Mouse (Mus musculus) urinary bladder, postnatal 25 days (tissue): Measurements from ENCODE around the gene Myl6b.
A peak's percentile ranks its signal among the peaks of the same experiment; 100 is the strongest.

ENCODE experiments used
- DNase-seq: peaks from one replicate; pipeline ENCODE4 v3.0.0; 2022; ENCODE audit warnings: low spot score

The Myl6b gene

DNA sequence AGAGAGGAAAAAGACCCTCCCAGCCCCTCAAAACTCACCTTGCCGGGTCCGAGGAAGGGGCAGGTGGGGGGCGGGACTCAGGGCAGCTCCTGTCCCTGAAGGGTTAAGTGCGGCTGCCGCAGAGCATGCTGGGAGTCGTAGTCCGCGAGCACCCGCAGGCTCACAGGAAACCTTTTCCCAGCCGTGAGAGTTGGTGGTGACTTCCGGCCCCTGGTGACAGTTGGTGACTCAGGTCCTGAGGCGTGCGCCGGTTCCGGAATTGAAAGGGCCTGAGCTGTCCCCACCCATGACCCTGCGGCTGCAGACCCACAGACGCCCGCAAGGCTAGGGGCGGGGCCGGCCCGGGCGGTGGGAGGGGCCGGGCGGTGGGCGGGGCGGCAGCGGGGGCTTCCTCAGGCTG is at the start of gene Myl6b:
Myl6b (minus strand) TSS at position 96 of the 400 bp plus-strand sequence.
- peak; percentile 87 for DNase-seq

DNA sequence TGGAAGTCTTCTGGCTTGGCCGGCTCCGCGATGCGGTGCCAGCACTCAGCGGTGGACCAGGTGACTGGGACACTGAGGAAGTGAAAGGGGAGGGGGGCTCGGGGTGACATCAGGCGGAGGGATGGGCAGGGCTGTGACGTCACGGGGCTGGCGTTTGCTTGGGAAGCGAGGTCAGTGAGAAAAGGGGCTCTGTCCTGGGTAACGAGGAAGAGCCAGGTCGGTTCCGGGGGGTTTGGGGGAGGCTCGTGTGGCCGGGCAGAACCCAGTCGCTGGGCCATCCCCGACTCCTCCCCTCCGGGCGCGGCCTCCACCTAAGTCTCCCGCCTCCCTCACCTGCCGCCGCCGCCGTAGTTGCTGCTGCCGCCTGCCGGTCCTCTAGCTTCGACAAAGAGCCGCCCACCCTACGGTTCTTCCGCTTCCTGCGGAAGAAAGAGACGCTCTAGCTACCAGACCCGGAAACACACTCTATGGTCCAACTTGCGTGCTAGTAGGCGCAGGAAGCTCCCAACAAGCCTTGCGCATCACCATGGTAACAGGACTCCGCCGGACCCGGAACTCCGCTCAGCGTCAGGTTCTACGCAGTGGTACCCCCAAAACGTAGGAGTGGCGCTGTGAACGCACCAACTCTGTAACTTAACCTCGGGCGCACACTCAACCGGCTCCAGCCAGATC is 49.0 kb upstream of the Myl6b start, which contains the start of gene Zc3h10:
Zc3h10 (minus strand) TSS at position 414 of the 672 bp plus-strand sequence.
- peak; percentile 82 for DNase-seq

DNA sequence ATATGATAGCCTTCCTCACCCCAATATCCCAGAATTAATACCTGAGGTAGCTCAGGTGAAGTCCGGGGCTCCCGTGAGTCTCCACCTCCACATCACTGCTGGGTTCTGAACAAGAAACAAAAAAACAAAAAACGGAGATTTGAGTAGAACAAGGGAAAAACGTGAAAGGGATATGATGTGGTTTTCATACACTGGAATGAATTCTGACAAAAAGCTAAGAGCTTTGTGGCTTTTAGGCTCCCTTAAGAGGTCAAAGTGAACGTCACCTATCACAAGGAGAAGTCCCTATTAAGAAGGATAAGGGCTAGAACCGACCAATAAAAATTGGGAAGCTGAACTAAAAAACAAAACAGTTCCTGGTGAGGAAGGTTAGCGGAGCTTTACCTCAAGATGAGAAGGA is 48.3 kb upstream of the Myl6b start:
- DNase-seq: no peak

DNA sequence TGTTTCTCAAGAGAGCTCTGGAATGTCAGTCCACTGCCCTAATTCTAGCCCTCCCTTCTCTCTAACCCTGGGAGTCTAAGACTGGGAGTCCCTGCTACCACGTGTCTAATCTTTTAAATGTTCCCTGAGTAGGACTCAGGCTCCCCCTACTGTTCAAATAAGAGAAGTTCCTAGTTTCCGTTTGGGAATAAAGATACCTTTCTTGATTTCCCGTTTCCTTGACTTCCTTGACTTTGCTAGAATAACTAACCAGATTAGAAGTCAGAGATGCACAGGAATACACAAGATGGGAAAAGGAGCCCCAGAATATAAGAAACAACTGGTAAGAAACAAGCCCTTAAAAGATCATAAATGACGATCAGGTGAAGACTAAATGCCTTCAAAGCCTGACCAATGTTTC is 47.9 kb upstream of the Myl6b start:
- no peak for DNase-seq

DNA sequence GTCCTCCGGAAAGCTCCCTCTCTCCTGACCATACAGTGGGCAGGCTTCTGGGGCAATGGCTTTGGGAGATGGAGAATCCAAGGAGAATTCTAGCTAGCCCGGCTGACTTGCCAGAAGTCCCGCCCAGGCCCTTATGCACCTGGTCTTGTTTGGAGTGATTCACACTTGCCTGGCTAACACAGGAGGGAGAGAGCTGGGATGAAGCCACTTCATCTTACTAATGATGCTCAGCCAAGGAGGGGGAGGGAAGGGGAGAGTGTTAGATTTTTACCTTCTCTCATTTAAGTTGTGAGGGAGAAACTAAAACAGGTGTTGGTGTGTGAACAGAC is 47.0 kb upstream of the Myl6b start:
- no peak for DNase-seq

DNA sequence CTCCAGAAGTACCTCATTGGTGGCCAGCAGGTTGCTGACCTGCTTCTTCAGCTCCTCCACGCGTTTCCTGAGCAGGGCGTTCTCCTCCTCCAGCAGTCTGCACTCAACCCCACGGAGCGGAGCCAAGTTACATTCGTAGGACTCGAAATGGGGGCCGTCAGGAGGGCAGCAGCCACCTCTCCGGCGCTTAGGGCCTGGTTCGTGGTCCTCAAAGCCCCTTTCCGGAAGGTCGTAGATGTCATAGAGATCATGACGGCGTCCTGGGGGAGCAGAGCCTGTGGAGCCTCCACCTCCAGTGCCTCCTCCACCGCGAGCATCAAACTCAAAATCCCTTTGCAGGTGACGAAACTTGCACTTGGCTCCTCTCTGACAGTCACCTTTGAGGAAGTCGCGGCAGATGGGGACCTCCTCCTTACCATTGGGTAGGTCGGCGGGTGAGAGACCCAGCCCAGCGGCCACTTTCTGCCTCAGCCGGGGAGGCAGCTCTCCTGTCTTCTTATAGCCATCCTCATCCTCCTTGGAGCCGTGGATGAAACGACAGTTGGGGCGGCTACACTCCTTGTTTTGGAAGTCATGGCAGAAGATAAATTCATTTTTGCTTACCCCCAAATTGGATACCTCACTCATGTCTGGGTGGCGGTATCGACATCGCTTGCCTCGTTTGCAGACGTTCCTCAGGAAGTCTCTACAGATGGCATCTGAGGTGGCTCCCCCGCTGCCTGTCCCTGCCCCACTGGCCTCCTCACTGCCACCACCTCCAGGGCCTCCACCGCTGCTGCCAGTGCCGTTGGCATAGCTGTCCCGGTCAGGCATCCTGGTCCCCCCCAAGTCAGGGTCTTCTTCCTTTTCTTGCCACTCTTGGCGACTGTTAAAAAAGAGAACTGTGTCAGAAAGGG is 46.4 kb upstream of the Myl6b start:
- no peak for DNase-seq

DNA sequence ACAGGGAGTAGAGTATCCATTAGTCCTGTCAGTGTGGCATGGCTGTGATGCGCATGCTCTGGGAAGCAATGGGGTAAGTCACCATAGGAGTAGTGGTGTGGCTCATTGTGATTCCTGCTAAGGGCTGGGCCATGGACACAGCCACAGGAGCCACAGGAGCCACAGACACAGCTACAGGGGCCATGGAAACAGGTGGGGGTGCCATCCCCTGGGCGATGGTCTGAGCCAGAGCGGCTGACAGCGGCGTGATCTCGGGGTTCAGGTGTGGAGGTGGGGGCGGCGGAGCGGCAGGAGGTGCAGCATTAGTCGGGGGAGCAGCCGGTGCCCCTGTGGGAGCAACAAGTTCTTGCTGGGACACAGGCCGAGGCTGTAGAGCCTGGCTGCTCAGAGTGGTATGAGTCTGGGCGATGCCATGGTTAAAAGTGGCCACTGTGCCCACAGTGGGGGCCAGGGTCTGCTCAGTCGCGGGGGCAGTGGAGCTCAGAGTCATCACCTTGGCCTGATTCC is 45.7 kb upstream of the Myl6b start:
- no peak for DNase-seq

DNA sequence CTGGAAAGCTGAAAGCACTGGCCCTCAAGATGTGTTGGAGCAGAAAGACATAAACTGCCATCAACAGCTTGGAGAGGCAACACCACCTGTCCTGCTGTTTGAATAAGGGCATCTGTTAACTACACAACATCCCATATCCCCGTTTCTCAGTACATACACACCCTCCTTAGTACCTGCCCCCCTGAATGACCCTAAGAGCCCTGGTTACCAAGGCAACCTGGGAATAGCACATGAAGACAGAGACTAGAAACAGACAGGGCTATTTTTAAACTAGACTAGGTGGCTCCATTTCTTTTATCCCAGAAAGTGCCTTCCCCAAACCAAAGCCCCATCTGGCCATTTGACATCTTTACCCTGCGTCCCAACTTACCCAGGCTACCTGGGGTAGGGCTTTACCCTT is 44.6 kb upstream of the Myl6b start:
- DNase-seq: no peak

DNA sequence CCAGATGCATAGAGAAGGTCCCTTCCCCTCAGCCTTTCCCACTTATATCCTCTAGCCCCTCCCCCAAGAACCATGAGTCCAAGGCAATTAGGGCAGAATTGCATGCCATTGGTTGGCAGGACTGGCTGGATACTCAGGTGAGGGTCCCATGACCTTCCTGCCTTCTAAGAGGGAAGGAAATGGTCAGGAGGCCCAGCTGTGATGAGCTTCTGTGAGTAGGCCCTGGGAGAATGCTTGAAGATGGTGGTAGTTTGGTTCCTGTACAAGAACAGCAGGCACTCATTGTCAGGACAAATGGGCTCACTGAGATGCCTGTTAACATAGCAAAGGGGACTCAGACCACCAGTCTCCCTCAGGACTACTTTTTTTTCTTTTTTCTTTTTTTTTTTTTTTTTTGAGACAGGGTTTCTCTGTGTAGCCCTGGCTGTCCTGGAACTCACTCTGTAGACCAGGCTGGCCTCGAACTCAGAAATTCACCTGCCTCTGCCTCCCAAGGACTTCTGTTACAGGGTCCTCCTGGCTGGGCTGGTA is 39.9 kb upstream of the Myl6b start:
- no peak for DNase-seq

DNA sequence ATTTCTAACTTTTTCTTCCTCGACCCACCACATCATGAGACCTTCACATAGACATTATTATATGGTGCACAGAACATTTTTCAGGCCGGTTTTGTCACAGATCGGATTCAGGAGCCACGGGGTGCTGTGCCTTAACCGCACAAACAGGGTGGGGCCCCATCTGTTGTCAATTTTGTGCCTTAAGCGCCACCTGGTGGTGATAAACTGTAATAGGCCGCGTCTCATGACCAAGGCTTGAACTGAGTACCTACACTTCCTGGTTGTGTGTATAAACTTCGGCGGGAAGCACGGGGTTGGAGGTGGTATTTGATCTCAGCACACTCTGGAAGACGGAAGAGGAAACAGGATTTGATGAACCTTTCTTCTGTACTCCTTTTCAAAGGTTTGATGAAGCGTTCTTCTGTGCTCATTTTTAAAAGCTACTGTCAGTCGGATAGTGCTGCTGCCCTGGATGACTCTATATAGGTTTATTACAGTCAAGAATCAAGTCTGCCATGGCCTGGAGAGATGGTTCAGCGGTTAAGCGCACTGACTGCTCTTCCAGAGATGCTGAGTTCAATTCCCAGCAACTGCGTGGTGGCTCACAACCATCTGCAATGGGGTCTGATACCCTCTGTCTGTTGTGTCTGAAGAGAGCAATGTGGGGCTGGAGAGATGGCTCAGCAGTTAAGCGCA is 37.9 kb upstream of the Myl6b start:
- peak; percentile 83 for DNase-seq

DNA sequence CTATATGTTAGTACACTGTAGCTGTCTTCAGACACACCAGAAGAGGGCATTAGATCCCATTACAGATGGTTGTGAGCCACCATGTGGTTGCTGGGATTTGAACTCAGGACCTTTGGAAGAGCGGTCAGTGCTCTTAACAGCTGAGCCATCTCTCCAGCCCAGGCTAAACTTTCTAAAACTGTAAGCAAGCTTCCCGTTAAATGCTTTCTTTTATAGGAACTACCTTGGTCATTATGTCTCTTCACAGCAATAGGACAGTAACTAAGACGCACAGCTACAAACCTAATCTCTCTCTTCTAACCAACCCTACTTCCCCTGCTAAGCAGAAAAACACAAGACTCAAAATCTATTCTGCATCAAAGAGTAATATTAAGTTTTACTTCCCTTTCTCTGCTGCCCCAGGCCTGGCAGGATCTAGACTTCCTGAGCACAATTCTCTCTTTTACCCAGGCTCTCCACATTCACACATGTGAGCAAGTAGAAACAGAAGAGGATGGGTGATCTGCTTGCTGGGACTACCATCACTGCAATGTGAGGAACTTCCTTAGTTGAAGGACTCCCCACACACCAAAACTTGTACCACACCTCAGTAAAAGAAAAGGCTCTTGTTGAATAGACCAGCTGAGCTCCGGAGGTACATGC is 37.3 kb upstream of the Myl6b start:
- DNase-seq: no peak

DNA sequence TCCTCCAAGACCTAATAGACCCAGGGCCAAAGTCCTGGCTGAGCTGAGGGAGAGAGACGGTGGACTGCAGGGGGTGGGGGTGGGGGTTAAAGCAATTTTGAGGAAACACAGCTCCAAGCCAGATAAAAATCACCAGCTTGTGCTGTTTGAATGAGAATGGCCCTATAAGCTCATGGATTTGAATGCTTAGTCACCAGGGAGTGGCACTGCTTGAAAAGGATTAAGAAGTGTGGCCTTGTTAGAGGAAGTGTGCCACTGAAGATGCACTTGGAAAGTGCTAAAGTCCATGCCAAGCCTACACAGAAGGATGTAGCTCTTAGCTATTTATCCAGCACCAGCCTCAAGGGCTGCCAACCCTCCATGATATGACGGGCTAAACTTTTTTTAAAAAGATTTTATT is 36.7 kb upstream of the Myl6b start:
- DNase-seq: no peak

DNA sequence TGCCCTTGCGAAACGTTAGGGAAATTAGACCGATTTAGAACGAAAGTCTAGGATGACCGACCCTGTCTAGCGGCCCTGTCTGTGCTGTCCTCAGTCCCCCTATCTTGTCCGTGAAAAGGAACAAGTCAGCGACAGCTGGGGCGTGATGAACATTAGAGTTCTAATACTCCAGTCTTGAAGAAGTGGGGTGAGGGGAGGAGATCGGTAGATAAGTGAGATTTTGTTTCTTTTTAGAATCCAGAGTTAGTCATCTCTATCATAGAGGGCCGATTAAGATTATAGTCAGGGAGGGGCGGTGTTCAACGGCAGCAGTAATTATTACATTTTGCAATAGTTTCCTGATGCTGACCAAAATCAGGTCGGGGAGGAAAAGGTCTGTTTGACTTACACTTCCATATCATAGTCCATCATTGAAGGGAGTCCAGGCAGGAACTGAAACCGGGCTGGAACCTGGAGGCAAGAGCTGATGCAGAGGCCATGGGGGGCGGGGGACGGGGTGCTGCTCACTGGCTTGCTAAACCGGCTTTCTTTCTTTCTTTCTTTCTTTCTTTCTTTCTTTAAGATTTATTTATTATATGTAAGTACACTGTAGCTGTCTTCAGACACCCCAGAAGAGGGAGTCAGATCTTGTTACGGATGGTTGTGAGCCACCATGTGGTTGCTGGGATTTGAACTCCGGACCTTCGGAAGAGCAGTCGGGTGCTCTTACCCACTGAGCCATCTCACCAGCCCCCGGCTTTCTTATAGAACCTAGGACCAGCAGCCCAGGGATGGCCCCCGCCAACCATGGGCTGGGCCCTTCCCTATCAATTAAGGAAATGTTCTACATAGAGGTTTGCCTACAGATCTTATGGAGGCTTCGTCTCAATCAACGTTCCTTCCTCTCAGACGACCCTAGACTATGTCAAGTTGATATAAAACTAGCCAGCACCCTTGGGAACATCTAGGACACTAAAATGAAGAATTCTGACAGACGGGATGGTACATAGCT is 28.2 kb upstream of the Myl6b start:
- no peak for DNase-seq

DNA sequence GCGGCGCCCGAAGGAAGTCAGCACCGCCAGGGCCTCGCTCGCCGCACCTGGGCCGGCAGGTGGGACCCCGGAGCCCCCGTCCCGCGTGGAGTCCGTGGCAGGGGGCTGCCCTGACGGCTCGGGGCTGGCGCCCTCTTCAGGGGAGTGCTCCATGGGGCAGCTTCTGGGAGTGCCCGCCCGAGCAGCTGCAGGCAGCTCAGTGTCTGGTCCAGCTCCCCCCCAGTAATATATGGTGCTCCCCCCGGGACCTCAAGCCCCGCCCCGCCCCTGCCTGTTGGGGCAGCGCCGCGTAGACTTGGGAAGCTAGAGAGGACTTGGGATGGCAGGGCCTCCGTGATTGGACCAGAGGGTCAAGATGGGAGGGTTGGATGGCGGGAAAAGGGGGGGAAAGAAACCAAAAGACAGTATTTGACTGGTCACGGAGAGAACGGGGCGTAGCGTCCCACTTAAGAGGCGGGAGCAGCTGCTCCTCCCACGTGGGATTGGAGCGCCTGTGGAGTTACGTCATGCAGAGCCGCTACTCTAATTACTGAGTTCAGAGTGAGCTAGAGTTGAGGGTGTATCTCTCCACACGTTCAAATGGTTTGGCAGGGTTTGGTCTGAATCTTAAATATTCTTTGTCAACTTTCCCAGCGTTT is 27.3 kb upstream of the Myl6b start, which contains the start of gene Esyt1:
Esyt1 (minus strand) TSS at position 201 of the 638 bp plus-strand sequence.
- peak; percentile 79 for DNase-seq

DNA sequence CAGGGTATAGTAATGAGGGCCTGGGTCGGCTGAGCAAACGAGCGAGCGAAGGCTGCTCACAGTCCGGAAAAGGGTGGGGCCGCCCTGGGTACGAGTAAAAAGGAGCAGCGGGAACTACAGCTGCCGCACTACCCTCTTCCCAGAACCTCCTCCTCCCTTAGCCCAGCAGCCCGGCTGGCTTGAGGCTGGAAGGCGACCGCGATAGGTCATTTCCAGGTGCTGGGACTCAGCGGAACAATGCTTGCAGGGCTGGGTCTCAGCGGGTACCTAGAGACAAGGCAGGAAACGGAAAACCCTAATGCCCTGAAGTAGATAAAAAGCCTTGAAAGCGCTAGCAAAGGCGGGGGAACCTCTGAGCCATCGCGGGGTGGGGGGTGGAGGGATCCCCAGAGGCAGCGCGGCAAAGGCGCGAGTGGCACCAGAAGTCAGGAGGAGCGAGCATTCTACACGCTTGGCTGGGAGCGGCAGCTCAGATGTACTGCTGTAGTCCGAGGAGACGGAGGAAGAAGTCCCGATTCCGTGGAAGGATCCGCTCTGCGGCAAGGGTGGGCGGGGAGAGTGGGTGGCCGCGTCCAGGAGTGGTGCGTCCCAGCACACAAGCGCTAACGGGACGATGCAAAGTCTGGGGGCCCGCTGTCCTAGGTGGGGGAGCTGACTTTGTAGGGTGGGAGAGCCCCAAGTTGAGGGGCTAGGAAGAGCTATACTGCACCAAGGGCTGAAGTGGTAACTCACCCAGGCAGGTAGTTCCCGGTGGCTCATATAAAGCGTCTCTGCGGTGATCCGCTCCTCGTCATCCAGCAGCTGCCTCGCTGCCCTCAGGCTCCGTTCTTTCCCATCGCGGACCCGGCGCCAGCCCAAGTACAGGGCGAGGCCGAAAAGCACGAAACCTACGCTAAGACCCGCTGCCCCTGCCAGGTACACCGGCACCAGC is 26.5 kb upstream of the Myl6b start:
- DNase-seq: no peak

DNA sequence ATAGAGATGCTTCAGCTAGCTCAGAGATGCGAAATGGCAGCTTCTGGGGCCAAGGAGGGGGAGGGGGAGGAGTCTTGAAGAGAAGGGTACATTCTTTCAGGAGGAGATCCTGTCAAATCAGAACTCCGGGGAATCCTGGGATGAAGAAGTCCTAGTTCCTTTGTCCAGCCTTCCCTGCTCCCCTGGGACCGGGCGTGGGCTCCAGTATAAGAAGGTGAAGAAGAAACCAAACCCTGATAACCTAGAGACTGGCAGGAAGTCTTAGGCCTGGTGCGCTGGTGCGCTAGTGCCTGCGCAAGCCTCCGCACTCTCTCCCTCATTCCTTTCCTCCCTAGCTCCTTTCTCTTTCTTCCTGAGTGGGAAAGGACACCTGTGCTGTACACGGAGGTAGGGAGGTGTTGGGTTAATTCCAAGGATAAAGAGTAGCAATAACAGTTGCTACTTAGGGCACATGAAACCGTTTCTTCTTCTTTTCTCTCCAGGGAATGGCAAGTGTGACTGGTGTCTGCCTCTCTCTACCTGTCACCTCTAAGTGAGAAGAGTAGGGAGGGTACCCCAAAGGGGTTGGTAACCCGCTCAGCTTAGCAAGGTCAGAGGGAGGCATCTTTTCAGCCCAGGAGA is 25.7 kb upstream of the Myl6b start:
- no peak for DNase-seq

DNA sequence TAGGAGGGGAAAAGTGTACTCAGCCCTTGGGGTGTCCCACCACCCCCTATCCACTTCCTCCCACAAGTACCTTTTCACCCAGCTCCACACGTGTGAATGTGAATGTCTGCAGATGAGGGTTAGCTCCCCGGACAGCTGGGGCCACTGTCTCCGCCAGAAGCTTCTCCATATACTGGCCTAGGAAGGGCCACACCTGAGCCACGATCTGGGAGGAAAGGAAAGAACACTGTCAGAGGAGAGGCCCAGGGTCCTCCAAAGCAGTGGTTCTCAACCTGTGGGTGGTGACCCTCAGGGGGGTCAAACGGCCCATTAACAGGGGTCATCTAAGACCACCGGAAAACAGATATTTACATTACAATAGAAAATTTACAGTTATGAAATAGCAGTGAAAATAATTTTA is 23.9 kb upstream of the Myl6b start:
- DNase-seq: no peak

DNA sequence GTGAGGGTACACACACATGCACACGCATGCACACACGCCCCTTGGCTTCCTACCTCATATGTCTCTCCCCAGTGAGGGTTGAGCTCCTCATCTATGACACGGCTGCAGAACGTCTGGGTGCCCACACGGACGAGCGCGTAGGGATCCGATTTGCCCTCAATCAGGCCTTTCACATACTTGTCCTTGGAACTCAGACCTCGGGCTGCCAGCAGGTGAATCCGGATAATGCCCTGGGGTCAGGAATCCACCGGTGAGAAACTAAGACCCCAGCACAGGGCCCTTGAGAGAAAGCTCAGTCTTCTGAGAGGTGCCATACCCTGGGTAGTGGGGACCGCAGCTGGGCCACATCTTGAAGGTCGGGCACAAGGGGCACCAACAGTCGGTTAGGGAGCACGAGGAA is 22.1 kb upstream of the Myl6b start:
- DNase-seq: no peak

DNA sequence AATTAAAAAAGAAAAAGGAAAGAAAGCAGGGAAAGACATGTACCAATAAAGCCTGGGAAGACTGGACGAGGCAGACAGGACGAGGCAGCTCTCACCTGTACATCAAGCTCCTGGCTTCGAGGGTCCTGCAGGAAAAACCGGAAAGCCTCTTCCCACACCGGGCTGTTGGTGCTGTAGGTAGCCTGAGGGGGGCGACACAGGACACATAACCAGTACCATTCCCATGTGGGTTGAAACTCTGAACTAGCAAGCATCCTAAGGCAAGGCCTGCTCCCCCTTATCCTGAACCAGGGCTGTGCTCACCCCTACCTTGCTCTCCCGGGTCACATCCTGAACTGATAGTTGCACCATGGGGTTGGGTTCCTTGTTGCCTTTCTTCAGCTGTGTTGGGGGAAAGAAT is 20.3 kb upstream of the Myl6b start:
- DNase-seq: no peak
